Mouse (Mus musculus): ENCODE measurements around the gene Gm49342.
"Not testable (repeated sequence)": the region's sequence is repeated elsewhere in the genome, so short reads cannot be mapped to it uniquely, and the experiment has no call there.

The Gm49342 gene

DNA sequence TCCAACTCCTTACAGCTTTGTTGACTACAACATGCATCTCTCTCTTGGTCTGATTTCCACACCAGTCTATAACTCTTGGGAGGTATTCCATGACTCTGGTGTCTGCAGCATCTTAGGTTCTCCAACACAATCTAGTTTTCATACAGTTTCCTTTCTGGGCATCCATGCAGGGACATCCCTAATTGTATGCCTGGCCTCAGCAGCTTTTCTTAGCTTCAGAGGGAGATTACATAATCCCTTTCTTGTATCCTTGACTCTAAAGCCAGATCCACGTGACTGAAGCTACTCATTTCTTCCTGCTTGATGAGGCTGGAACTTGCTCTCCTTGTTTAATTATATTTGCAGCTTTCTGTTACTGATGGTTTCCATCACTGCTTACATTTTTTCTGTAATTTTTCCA lies 7.7 kb upstream of the Gm49342 start:
- DNase-seq (ENCODE audit: low spot score), result no peak

DNA sequence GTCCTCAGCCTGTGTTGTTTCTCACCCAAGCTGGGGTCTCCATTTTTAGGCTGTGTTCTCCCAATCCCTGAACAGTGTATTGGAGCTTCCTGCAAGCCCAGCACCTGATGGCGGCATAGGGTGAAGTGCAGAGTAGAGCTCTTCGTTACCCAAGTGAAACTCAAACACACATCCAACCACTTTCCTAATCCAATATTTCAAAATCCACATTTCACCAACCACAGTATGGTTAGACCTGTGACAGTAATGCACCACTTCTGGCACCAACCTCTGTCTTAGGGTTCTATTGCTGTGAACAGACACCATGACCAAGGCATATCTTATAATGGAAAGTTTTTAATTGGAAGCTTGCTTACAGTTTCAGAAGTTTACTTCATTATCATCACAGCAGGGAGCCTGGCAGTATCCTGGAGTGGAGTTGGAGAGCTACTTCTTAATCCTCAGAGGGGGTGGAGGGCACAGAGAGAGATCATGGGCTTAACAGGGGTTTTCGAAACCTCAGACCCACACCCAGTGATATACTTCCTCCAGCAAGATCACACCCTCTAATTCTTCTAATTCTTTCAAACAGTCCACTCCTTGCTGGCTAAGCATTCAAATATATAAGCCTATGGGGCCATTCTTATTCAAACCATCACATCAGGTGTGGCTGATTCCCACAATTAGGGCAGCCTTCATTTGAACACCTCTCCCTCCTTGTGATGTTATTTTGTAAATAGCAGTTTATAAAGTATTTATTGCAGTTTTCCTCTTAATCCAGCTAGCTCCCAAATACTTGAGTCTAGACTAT lies 6.0 kb upstream of the Gm49342 start:
- no peak for DNase-seq (ENCODE audit: low spot score)

DNA sequence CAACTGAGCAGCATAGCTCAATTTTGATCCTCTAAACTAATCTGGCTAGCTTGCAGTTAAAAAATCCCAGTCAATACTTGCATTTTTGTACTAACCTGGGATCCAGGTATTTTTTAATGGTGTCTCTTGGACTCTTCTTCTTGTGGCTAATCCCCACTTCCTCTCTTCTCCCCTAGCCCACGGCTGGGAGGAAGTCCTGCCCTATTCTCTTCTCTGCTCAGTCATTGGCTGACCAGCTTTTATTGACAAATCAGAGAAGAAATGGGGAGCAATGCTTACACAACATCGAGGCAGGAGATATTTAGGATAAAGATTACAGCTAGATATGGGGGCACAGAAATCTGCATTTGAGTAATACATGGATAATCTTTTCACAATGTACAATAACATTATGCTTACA lies 5.4 kb upstream of the Gm49342 start:
- DNase-seq (ENCODE audit: low spot score), result no peak

DNA sequence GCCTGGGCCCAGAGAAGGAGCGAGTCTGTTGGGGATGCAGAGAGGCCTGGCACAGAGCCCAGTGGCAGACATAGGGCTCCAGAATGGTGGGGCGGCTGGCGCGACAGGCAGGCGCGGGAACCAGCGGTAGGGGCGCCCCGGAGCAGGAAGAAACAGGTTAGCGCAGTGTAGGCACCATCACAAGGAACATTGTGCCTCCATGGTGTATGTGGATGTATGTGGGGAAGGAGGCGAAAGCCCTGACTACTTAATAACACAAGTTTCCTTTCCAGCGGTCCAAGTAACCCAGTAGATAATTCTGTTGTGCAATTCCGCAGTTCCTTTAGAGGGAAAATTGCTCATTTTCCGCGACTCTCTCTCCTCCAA lies 334 bp downstream of the Gm49342 start:
- DNase-seq (ENCODE audit: low spot score), result peak; percentile 63

DNA sequence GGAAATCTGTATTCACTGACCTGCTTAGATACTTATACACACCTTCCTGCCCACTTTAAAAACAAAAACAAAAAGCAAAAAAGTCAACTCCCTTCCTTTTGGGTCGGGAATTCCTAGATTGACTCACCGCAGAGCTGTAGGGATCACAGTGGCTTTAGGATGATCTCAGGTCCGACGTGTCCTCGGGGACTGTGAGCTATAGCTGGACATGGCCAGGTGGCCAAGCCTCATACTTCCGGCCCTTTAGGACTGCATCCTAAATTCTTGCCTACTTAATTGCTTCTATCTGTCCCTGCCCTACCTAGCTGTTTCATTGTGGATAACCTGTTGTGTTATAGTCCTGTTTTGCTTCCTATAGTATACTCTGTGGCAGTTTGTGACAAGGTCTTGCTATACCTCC lies 764 bp downstream of the Gm49342 start:
- peak; percentile 29 for DNase-seq (ENCODE audit: low spot score)

DNA sequence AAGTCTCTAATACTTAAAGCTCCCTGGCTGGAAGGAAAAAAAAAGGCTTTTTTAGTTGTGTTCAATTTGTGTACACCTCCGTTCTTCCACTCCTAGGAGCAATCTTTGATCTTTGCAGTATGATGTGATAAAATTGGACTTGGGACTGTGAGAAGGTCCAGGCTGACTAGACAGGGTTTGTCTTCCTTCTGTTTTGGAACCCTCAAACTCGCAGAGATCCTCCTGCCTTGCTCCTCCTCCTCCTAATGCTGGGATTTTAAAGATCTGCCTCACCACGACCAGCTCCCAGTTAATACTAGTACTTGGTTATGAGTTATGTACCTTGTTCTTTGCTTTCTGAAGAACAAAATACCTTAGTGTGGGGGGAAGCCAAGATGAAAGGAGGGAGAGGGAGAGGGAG lies 1.2 kb downstream of the Gm49342 start:
- DNase-seq (ENCODE audit: low spot score), result not testable (repeated sequence)

DNA sequence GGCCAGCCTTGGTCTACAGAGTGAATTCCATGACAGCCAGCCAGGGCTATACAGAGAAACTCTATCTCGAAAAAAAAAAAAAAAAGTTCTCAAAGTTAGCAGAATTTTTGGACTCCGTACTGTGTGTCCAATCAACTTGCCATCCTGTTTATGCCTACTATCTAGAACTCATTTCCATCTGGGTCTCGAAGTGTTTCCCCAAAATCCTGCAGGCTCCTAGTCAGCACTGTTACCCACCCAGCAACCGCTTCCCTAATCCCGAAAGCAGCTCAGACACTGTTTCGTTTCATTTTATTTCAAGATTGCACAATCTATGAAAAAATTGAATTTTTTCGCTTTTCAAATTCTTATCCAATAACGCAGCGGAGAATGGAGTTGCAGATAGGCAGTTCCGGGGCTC lies 11.2 kb downstream of the Gm49342 start:
- DNase-seq (ENCODE audit: low spot score), result no peak

DNA sequence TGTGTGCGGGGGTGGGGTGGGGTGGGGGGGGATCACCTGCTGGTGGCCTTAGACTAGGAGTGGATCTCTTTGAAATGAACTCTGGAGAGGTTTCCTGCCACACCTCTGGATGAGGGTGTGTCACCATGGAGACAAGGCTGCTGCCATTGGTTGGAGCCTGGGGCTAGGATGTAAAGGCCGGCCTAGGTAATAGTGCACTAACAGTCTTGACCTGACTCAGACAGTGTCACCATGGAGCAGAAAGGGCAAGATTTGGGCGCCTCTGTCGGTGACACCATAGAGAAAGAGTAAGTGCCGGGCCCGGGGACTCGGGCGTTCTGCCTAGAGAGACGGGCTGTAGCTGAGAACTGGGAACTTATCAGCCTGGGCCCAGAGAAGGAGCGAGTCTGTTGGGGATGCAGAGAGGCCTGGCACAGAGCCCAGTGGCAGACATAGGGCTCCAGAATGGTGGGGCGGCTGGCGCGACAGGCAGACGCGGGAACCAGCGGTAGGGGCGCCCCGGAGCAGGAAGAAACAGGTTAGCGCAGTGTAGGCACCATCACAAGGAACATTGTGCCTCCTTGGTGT lies 11.7 kb downstream of the Gm49342 start, which contains the start of gene Pnp2:
TSS of gene Pnp2 (plus strand) at position 51 of the 567 bp plus-strand sequence.
- DNase-seq (ENCODE audit: low spot score), result peak; percentile 44

DNA sequence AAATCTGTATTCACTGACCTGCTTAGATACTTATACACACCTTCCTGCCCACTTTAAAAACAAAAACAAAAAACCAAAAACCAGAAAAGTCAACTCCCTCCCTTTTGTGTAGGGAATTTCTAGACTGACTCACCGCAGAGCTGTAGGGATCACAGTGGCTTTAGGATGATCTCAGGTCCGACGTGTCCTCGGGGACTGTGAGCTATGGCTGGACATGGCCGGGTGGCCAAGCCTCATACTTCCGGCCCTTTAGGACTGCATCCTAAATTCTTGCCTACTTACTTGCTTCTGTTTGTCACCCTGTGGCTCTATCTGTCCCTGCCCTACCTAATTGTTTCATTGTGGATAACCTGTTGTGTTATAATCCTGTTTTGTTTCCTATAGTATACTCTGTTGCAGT lies 12.4 kb downstream of the Gm49342 start:
- not testable (repeated sequence) for DNase-seq (ENCODE audit: low spot score)

DNA sequence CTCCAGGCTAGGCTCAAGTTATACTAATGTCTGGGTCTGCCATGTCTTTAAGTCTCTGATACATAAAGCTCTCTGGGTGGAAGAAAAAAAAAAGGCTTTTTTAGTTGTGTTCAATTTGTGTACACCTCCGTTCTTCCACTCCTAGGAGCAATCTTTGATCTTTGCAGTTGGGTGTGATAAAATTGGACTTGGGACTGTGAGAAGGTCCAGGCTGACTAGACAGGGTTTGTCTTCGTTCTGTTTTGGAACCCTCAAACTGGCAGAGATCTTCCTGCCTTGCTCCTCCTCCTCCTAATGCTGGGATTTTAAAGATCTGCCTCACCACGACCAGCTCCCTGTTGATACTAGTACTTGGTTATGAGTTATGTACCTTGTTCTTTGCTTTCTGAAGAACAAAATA lies 12.8 kb downstream of the Gm49342 start:
- DNase-seq (ENCODE audit: low spot score), result not testable (repeated sequence)

DNA sequence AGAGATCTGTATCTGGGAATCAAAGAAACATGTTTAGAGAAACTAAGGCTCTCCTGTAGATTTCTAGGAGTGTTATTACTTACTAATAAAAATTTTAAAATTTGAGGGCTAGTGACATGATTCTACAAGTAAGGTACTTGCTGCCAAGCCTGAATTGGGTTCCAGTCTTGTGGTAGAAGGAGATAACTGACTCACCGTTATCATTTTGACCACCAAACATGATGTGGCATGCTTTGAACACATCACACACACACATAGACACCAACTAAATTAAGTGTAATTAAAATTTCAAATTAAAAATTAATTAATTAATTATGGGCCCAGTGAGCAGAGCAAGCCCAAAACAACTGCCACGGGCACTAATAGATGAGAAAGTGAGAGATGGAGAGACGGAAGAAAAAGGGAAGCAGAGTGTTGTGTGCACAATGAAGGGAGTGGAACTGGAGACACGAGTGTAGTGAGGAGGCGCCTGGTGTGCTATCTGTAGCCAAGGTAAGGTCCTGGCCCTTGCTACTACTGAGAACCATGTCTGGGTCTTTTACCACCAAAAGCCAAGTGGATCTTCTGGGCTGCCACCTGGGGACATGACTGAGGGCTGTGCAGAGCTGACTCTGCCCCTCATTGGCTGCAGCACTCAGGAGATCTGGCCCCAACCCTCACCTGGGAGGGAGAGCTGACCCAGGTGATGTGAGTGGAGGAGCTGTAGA lies 14.1 kb downstream of the Gm49342 start:
- not testable (repeated sequence) for DNase-seq (ENCODE audit: low spot score)

DNA sequence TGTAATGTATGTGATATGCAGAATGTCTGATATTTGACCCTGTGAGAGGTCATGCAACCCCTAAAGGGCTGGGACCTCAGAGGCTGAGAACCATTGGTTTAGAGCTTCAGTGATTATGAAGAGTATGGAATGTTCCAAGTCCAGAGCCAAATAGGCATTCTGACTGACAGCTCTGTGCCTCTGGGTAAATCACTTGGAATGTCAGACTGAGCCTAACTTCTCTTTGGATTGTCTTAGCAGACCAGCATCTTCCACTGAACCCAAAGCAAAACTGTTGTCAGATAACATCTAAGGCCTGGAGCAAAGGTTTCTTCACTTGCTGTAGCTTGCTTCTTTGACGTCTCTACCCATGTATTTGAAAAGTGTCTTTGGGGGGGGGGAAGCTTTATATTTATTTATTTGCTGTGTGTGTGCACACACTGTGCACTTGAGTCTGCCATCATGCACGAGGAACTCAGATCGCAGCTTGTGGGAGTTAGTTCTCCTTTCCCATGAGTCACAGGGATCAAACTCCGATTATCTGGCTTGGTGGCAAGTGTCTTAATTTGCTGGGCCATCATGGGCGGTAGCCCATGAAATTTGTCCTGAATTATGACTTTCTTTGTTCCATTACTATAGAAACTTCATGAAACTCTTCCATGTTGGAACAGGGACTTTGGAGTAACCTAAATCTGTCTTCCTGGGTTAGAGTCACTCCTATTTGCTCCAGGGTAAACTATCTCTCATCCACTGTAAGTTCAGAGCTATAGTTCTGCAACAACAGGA lies 24.1 kb downstream of the Gm49342 start:
- DNase-seq (ENCODE audit: low spot score), result no peak

DNA sequence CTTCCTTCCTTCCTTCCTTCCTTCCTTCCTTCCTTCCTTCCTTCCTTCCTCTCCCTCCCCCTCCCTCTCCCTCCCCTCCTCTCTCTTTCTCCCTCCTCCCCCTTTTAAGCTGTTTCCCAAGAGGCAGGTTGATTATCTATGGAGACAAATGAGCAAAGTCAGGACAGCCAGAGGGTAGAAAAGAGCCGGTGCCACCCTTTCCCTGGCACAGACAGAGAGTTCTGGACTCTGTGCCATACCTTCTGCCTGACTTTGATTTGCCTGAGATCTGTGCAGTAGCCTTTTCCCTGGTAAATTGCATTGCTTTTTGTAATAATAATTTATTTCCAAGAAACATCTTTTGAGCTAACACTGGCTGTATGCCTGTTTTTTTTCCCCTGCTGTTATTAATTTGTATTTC lies 24.7 kb downstream of the Gm49342 start:
- DNase-seq (ENCODE audit: low spot score), result no peak

DNA sequence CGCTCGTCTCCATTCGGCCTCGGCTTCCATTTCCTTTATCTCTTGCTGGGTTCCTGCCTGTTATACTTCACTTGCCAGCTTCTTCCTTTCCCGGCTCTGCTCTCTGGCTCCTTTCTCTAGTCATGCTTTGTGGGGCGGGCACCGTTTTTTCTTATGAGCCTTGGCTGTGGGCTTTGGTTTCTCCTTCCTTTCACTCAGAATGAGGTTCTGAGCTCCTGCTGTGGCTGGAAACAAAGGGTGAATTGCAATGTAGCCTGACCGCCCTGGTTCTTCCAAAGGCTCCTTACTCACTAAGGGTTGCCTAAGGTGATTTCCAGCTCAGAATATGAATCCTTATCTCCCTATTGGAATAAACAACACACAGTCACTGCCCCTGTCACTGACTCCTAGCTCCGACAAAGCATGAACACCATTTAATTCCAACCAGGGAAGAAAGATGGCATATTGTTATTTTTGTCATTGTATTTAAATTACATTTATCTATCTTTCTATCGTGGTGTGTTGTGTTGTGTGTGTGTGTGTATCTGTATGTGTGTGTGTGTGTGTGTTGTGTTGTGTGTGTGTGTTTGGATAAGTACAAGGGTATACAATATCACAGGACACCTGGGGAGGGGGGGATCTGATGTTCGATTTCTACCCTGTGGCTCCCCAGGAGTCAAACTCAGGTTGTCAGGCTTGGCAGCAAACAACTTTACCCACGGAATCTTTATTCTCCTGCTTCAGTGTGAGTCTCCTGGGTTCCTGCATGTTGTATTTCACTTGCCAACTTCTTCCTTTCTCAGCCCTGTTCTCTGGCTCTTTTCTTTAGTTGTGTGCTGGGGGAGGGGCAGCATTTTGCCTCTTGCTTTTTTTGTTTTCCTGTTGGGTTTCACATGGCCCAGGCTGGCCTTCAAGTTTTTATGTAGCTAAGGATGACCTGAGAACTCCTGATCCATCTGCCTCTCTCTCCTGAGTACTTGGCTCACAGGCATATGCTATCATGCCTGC lies 25.5 kb downstream of the Gm49342 start:
- DNase-seq (ENCODE audit: low spot score), result peak; percentile 42

DNA sequence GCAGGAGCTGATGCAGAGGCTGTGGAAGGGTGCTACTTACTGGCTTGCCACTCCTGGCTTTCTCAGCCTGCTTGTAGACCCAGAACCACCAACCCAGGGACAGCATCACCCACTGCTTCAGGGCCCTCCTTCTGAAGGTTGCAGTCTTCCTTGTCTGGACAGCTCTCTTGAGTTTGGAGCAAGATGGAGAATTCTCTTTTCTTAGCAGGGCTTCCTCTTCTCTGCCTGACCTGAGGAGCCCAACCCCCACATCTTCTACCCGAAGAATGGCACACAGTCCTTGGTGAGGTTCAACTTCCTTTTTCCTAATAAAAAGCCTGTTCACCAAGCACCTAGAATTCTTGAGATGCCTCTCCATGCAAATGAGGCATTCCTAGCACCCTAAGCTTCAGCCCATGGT lies 26.5 kb downstream of the Gm49342 start:
- no peak for DNase-seq (ENCODE audit: low spot score)

DNA sequence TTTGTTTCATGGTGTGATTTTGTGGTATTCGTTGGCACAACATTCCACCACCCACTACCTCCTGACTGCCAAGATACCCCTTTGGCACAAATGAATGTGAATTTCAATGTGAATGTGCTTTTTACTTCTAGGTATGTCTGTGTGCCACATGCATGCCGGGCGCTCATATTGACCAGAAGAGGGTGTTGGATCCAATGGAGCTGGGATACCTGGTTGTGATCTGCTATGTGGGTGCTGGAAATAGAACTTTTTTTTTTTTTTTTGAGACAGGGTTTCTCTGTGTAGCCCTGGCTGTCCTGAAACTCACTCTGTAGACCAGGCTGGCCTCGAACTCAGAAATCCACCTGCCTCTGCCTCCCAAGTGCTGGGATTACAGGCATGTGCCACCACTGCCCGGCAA lies 28.7 kb downstream of the Gm49342 start:
- DNase-seq (ENCODE audit: low spot score), result not testable (repeated sequence)

DNA sequence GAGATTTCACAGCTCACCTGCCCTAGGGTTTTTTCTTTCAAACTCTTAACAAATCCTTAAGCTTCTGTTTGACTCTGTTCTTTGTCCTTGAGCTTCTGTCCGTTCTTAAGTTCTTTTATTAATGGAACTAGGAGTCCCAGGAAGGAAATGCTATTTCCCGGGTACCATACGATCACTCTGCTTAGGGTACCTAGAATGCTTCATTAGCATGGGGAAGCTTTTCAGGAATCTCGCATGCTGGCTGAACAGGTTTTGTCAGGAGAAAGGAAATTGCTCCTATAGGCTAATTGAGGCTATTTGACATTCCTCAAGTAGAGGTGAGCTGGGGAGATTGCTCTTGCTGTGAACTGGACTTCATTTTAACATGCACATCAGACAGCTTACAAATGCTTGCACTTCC lies 29.4 kb downstream of the Gm49342 start:
- DNase-seq (ENCODE audit: low spot score), result peak; percentile 18

DNA sequence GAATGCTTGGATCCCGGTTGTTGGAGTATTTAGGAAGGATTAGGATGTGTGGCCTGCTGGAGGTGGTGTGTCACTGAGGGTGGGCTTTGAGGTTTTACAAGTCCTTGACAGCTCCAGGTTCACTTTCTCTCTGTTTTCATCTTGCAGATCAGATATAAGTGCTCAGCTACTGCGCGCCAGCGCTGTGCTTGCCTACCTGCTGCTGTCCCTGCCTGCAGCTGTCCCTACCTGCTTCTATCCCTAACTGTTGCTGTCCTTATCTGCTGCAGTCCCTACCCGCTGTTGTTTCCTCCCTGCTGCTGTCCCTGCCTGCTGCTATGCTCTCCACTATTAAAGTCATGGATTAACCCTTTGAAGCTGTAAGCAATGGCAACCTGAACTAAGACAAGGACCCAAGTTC lies 30.7 kb downstream of the Gm49342 start:
- no peak for DNase-seq (ENCODE audit: low spot score)

DNA sequence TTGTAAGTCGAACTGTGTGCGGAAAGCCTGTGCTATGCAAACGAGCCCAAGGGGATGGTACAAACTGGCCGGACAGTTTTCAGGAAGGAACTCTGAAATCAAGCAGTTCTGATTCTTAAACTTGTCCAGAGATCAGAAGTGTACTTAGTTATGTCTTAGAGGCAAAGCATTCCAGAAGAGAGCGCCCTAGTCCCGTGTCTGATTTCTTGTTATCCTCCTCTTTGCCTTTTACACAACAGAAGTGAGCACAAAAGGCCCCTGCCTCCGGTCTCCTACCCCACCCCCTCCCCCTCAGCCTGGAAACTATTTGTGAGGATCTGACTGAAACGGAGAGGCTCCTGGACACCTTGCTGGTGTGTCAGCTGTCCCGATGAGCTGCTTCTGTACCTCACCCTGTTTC lies 32.4 kb downstream of the Gm49342 start:
- peak; percentile 66 for DNase-seq (ENCODE audit: low spot score)

DNA sequence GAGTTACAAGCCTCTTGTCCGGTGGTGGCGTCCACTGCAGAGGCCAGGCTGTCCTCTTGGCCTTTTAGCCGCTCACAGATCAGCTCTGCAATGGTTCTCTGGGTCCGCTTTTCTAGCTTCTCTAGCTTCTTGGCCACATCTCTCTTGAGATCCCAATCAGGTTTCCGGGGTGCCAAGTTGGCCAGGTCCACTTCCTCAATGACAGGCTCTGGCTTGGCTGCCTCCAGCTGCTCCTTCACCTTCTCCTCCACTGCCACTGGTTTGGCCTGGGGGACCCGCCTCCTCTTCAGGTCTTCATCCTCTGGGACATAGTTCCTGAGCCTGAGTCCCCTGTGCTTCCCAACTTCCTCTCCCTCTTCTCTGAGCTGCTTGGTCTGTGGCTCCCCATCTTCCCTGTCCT lies 34.1 kb downstream of the Gm49342 start:
- not testable (repeated sequence) for DNase-seq (ENCODE audit: low spot score)

DNA sequence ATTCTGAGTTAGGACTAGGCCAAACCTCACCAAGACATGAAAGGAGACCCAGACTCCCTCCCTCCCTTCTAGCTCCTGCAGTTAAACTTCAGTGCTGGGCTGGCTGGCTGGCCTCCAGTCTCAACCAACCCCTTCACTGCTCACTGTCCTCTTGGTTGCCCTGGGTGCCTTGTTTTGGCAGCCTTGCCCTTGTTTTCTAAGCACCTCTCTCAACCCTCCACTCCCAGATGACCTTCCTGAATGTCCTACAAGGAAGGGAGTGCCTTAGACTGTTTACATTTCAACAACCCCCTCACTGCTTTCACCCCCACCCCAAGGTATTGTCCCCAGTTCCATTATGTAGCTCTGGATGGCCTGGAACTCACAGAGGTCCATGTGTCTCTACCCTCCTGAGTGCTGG lies 35.3 kb downstream of the Gm49342 start:
- DNase-seq (ENCODE audit: low spot score), result no peak
